Comparison of ENCODE assay signal across 8 mouse cellular contexts in genomic region chr7:5037467-5037866, GRCm38 (mm10). TPM values are rescaled to one million over a fixed set of nuclear protein-coding genes. Genes with fewer than 3 reads are reported as not detected.
DNase-seq lines count a peak whose midpoint lies in the region; ATAC-seq and TF ChIP-seq lines count a peak whose summit lies in the region.
"Had no signal": no experiment of that assay in that cellular context is flagged by ENCODE, and none has a peak within 500 bp of the region (broad histone marks: within the 10 kb centered on the region; RNA-seq: fewer than 3 reads in every experiment).

No protein-coding gene starts in this region.

- no peak for TF ChIP-seq EP300 in stomach, postnatal 0 days (optimal IDR thresholded peaks at IDR 0.05)

- peak overlapping the region; percentile 97 for H3K4me3 ChIP-seq in megakaryocyte, embryonic 14.5 days (replicated peaks)
- peak overlapping the region; percentile 77 for H3K4me3 ChIP-seq in heart, embryonic 15.5 days
- peak overlapping the region; percentile 74 for H3K4me3 ChIP-seq in liver, embryonic 13.5 days (replicated peaks)
- peak overlapping the region; percentile 67 for H3K4me3 ChIP-seq in stomach, postnatal 0 days (ENCODE audit: low read depth, low read length)

- DNase-seq in liver, embryonic 13.5 days, result no peak
- DNase-seq in stomach, postnatal 0 days (ENCODE audit: low spot score), result no peak
- no peak for DNase-seq in gastrocnemius, postnatal 25 days
- no peak for DNase-seq in gastrocnemius, postnatal 4 days (ENCODE audit: low spot score in 2 of 2)

- no peaks in the 10 kb centered on the region for H3K9me3 ChIP-seq in megakaryocyte, embryonic 14.5 days
- no peaks in the 10 kb centered on the region for H3K9me3 ChIP-seq in heart, embryonic 15.5 days (replicated peaks)
- H3K9me3 ChIP-seq in liver, embryonic 13.5 days (replicated peaks), result no peaks in the 10 kb centered on the region
- no peaks in the 10 kb centered on the region for H3K9me3 ChIP-seq in stomach, postnatal 0 days (ENCODE audit: control insufficient read depth, low read length)

- H3K36me3 ChIP-seq in megakaryocyte, embryonic 14.5 days (replicated peaks; ENCODE audit: low read length), result peaks cover 52% of the 10 kb centered on the region
- H3K36me3 ChIP-seq in heart, embryonic 15.5 days, result peaks cover 36% of the 10 kb centered on the region
- H3K36me3 ChIP-seq in liver, embryonic 13.5 days, result peaks cover 30% of the 10 kb centered on the region
- H3K36me3 ChIP-seq in stomach, postnatal 0 days (ENCODE audit: control insufficient read depth, insufficient read depth, low read length), result peaks cover 9% of the 10 kb centered on the region; the same call in 1 of the 2 replicates

- peak overlapping the region; percentile 82; the same call in 1 of the 2 replicates for H3K9ac ChIP-seq in heart, embryonic 15.5 days
- H3K9ac ChIP-seq in liver, embryonic 13.5 days, result peak overlapping the region; percentile 76
- H3K9ac ChIP-seq in stomach, postnatal 0 days (ENCODE audit: low read length), result no peak overlapping the region

- H3K4me1 ChIP-seq in megakaryocyte, embryonic 14.5 days, result peaks cover 28% of the 10 kb centered on the region
- H3K4me1 ChIP-seq in heart, embryonic 15.5 days (replicated peaks), result peaks cover 13% of the 10 kb centered on the region
- H3K4me1 ChIP-seq in liver, embryonic 13.5 days (replicated peaks), result peaks cover 27% of the 10 kb centered on the region
- H3K4me1 ChIP-seq in stomach, postnatal 0 days (replicated peaks; ENCODE audit: control insufficient read depth, insufficient read depth), result no peaks in the 10 kb centered on the region

- H3K27me3 ChIP-seq in megakaryocyte, embryonic 14.5 days (replicated peaks), result no peaks in the 10 kb centered on the region
- no peaks in the 10 kb centered on the region for H3K27me3 ChIP-seq in heart, embryonic 15.5 days
- H3K27me3 ChIP-seq in liver, embryonic 13.5 days, result no peaks in the 10 kb centered on the region
- H3K27me3 ChIP-seq in stomach, postnatal 0 days (ENCODE audit: control insufficient read depth, insufficient read depth, low read length), result no peaks in the 10 kb centered on the region

- 72% methylated on average over 8 of the region's 8 CpGs for WGBS in heart, embryonic 15.5 days
- WGBS in liver, embryonic 13.5 days (ENCODE audit: insufficient replicate concordance), result 70% methylated on average over 8 of the region's 8 CpGs
- WGBS in stomach, postnatal 0 days, result 84% methylated on average over 8 of the region's 8 CpGs

- TF ChIP-seq CTCF in stomach, postnatal 0 days (IDR thresholded peaks at IDR 0.05; ENCODE audit: low read depth), result no peak

- peak overlapping the region; percentile 60 for H3K4me2 ChIP-seq in heart, embryonic 15.5 days
- peak overlapping the region; percentile 75 for H3K4me2 ChIP-seq in liver, embryonic 13.5 days
- peak overlapping the region; percentile 55 for H3K4me2 ChIP-seq in stomach, postnatal 0 days (replicated peaks; ENCODE audit: low read depth)

- ATAC-seq in megakaryocyte, adult 5-6 weeks (ENCODE audit: poor library complexity, severe bottlenecking), result no peak
- ATAC-seq in heart, embryonic 15.5 days (replicated peaks; ENCODE audit: insufficient number of reproducible peaks, insufficient read depth, low FRiP score, low read depth), result no peak
- ATAC-seq in liver, embryonic 13.5 days (ENCODE audit: low read depth), result no peak
- ATAC-seq in stomach, postnatal 0 days (ENCODE audit: low FRiP score, low TSS enrichment), result no peak

- H3K27ac ChIP-seq in heart, embryonic 15.5 days, result peak overlapping the region; percentile 96
- H3K27ac ChIP-seq in liver, embryonic 13.5 days, result peak overlapping the region; percentile 88
- peak overlapping the region; percentile 98 for H3K27ac ChIP-seq in stomach, postnatal 0 days (replicated peaks)

RNA-seq across cellular contexts. Expression of gene Zfp784, which starts 0.8 kb away (rescaled TPM):
- 0.96 and 6.5 TPM in 2 replicates for polyA plus RNA-seq in megakaryocyte, embryonic 14.5 days (2012; ENCODE audit: insufficient read depth, low replicate concordance)
- total RNA-seq in megakaryocyte, adult 5-6 weeks (2015), result 2.5 and 3.2 TPM in 2 replicates
- 1.7 TPM in 2 replicates for total RNA-seq in megakaryocyte, adult 5-6 weeks (2017)
- 5.4 and 6.5 TPM in 2 replicates for polyA plus RNA-seq in heart, embryonic 15.5 days (2015; fragmentation: Nextera tagmentation; extraction: Ambion mirVana)
- polyA plus RNA-seq in liver, embryonic 13.5 days (2015; fragmentation: Nextera tagmentation; extraction: Ambion mirVana), result 0.93 and 1.4 TPM in 2 replicates
- polyA plus RNA-seq in stomach, postnatal 0 days (2015; fragmentation: Nextera tagmentation; extraction: Ambion mirVana), result 4.1 and 4.3 TPM in 2 replicates
- 1 to 10 TPM; 2.6 to 3.4 TPM for total RNA-seq in gastrocnemius, postnatal 25 days (2021)
- total RNA-seq in gastrocnemius, postnatal 4 days (2021), result 1 to 10 TPM; 5.8 to 6.6 TPM

RNA-seq across cellular contexts. Expression of gene 4632433K11Rik, which starts 3.5 kb away (rescaled TPM):
- polyA plus RNA-seq in megakaryocyte, embryonic 14.5 days (2012; ENCODE audit: insufficient read depth, low replicate concordance), result not detected in 2 replicates
- 0.62 TPM in 1 of 2 replicates, not detected in the other for total RNA-seq in megakaryocyte, adult 5-6 weeks (2015)
- total RNA-seq in megakaryocyte, adult 5-6 weeks (2017), result 0.81 TPM in 1 of 2 replicates, not detected in the other
- not detected in 2 replicates for polyA plus RNA-seq in heart, embryonic 15.5 days (2015; fragmentation: Nextera tagmentation; extraction: Ambion mirVana)
- polyA plus RNA-seq in liver, embryonic 13.5 days (2015; fragmentation: Nextera tagmentation; extraction: Ambion mirVana), result 0.09 TPM in 1 of 2 replicates, not detected in the other
- not detected in 2 replicates for polyA plus RNA-seq in stomach, postnatal 0 days (2015; fragmentation: Nextera tagmentation; extraction: Ambion mirVana)
- total RNA-seq in gastrocnemius, postnatal 25 days (2021), result not detected
- not detected for total RNA-seq in gastrocnemius, postnatal 4 days (2021)
- total RNA-seq: layer of hippocampus, postnatal 36 days had no signal

RNA-seq across cellular contexts. Expression of gene Zfp580, which starts 13.9 kb away (rescaled TPM):
- polyA plus RNA-seq in megakaryocyte, embryonic 14.5 days (2012; ENCODE audit: insufficient read depth, low replicate concordance), result 58.5 and 224 TPM in 2 replicates
- 0.25 and 1.6 TPM in 2 replicates for total RNA-seq in megakaryocyte, adult 5-6 weeks (2015)
- not detected in 2 replicates for total RNA-seq in megakaryocyte, adult 5-6 weeks (2017)
- 14.7 and 17.2 TPM in 2 replicates for polyA plus RNA-seq in heart, embryonic 15.5 days (2015; fragmentation: Nextera tagmentation; extraction: Ambion mirVana)
- 2.2 and 2.7 TPM in 2 replicates for polyA plus RNA-seq in liver, embryonic 13.5 days (2015; fragmentation: Nextera tagmentation; extraction: Ambion mirVana)
- polyA plus RNA-seq in stomach, postnatal 0 days (2015; fragmentation: Nextera tagmentation; extraction: Ambion mirVana), result 21.0 and 21.6 TPM in 2 replicates
- 1 to 10 TPM; 2.9 to 3.2 TPM for total RNA-seq in gastrocnemius, postnatal 25 days (2021)
- 10 to 100 TPM; 10.1 to 11.6 TPM for total RNA-seq in gastrocnemius, postnatal 4 days (2021)

RNA-seq across cellular contexts. Expression of gene Ccdc106, which starts 17.1 kb away (rescaled TPM):
- 7.3 and 34.4 TPM in 2 replicates for polyA plus RNA-seq in megakaryocyte, embryonic 14.5 days (2012; ENCODE audit: insufficient read depth, low replicate concordance)
- total RNA-seq in megakaryocyte, adult 5-6 weeks (2015), result 0.13 and 0.48 TPM in 2 replicates
- 2.1 TPM in 1 of 2 replicates, not detected in the other for total RNA-seq in megakaryocyte, adult 5-6 weeks (2017)
- polyA plus RNA-seq in heart, embryonic 15.5 days (2015; fragmentation: Nextera tagmentation; extraction: Ambion mirVana), result 1.7 and 3.7 TPM in 2 replicates
- 0.84 and 1.4 TPM in 2 replicates for polyA plus RNA-seq in liver, embryonic 13.5 days (2015; fragmentation: Nextera tagmentation; extraction: Ambion mirVana)
- 13.6 and 14.6 TPM in 2 replicates for polyA plus RNA-seq in stomach, postnatal 0 days (2015; fragmentation: Nextera tagmentation; extraction: Ambion mirVana)
- not detected for total RNA-seq in gastrocnemius, postnatal 25 days (2021)
- total RNA-seq in gastrocnemius, postnatal 4 days (2021), result under 1 TPM; 0.80 to 0.91 TPM

RNA-seq across cellular contexts. Expression of gene Zfp865, which starts 17.3 kb away (rescaled TPM):
- 30.6 and 81.9 TPM in 2 replicates for polyA plus RNA-seq in megakaryocyte, embryonic 14.5 days (2012; ENCODE audit: insufficient read depth, low replicate concordance)
- 11.9 and 12.0 TPM in 2 replicates for total RNA-seq in megakaryocyte, adult 5-6 weeks (2015)
- 13.6 and 14.4 TPM in 2 replicates for total RNA-seq in megakaryocyte, adult 5-6 weeks (2017)
- polyA plus RNA-seq in heart, embryonic 15.5 days (2015; fragmentation: Nextera tagmentation; extraction: Ambion mirVana), result 3.3 and 5.5 TPM in 2 replicates
- polyA plus RNA-seq in liver, embryonic 13.5 days (2015; fragmentation: Nextera tagmentation; extraction: Ambion mirVana), result 1.4 TPM in 2 replicates
- polyA plus RNA-seq in stomach, postnatal 0 days (2015; fragmentation: Nextera tagmentation; extraction: Ambion mirVana), result 2.2 and 2.3 TPM in 2 replicates
- total RNA-seq in gastrocnemius, postnatal 25 days (2021), result 10 to 100 TPM; 10.8 to 12.1 TPM
- total RNA-seq in gastrocnemius, postnatal 4 days (2021), result 10 to 100 TPM; 24.5 to 27.4 TPM
